Mouse (Mus musculus) midbrain, embryonic 16.5 days (tissue): ENCODE data around the gene Lima1. TPM values are rescaled to one million over a fixed set of nuclear protein-coding genes. Genes with fewer than 3 reads are reported as not detected.

Experiments used
- ATAC-seq: fragments of 200-750 bp; cut with Nextera tagmentation; 2 replicates; pipeline ENCODE4 v1.8.0; 2017; ENCODE audit warnings: moderate TSS enrichment
- H3K27ac ChIP-seq: fragments of 300-500 bp; sonication (generic); 2 replicates; pipeline ENCODE4 v1.5.1; 2014; ENCODE audit warnings: mild to moderate bottlenecking, low read length, mixed read lengths
- H3K27me3 ChIP-seq: fragments of 300-500 bp; sonication (generic); 2 replicates; pipeline ENCODE4 v1.6.1; 2014; ENCODE audit warnings: low read depth, low read length, mixed read lengths; ENCODE audit not compliant: control insufficient read depth, insufficient read depth
- H3K36me3 ChIP-seq: fragments of 300-500 bp; sonication (generic); 2 replicates; pipeline ENCODE4 v1.6.1; 2014; ENCODE audit warnings: mild to moderate bottlenecking, low read length, moderate library complexity, mixed read lengths; ENCODE audit not compliant: control insufficient read depth, insufficient read depth
- H3K4me1 ChIP-seq: fragments of 300-500 bp; sonication (generic); 2 replicates; pipeline ENCODE4 v1.6.1; 2014; ENCODE audit warnings: mild to moderate bottlenecking, low read length, mixed read lengths; ENCODE audit not compliant: control insufficient read depth, insufficient read depth
- H3K4me2 ChIP-seq: fragments of 300-500 bp; sonication (generic); 2 replicates; pipeline ENCODE4 v1.6.1; 2014; ENCODE audit warnings: mild to moderate bottlenecking, low read length, mixed read lengths
- H3K4me3 ChIP-seq: fragments of 300-500 bp; sonication (generic); 2 replicates; pipeline ENCODE4 v1.5.1; 2014; ENCODE audit warnings: low read depth, mild to moderate bottlenecking, low read length, moderate library complexity, mixed read lengths
- H3K9ac ChIP-seq: fragments of 300-500 bp; sonication (generic); 2 replicates; pipeline ENCODE4 v1.6.1; 2014; ENCODE audit warnings: low read depth, low read length, mixed read lengths
- H3K9me3 ChIP-seq: fragments of 300-500 bp; sonication (generic); replicated peaks from 2 replicates; pipeline ENCODE4 v1.6.1; 2014; ENCODE audit warnings: mild to moderate bottlenecking, low read length, mixed read lengths; ENCODE audit not compliant: control insufficient read depth, poor library complexity, severe bottlenecking
- WGBS: fragments of 180-500 bp; shearing (Covaris S2); extraction: QIAGEN DNeasy Blood & Tissue Kit; methylation state at CpG from one replicate; pipeline ENCODE4 v1.1.7; 2014; 5-methylcytosine and 5-hydroxymethylcytosine counted together
- polyA plus RNA-seq: library from polyadenylated mRNA; unstranded; fragments of >200 nt; fragmentation: Nextera tagmentation; extraction: Ambion mirVana; gene quantifications from 2 replicates; pipeline ENCODE4 v1.2.1, GENCODE M21; 2015

Gene Lima1
- polyA plus RNA-seq, 1 experiment from 2014 or later = 11.8 TPM

- Histone ChIP-seq H3K27ac (no peak overlapping the region), H3K9ac (no peak overlapping the region), H3K9me3 (no peaks in the 10 kb centered on the region), H3K4me1 (peaks cover 14% of the 10 kb centered on the region), H3K4me2 (no peak overlapping the region), H3K4me3 (no peak overlapping the region), H3K27me3 (no peaks in the 10 kb centered on the region), H3K36me3 (no peaks in the 10 kb centered on the region)
- ATAC-seq = no peak
- 90% methylated on average over 5 of the region's 5 CpGs for WGBS
These were observed 3.3 kb upstream of the Lima1 start for GRCm38 (mm10) chr15:99878541-99878940.

DNA sequence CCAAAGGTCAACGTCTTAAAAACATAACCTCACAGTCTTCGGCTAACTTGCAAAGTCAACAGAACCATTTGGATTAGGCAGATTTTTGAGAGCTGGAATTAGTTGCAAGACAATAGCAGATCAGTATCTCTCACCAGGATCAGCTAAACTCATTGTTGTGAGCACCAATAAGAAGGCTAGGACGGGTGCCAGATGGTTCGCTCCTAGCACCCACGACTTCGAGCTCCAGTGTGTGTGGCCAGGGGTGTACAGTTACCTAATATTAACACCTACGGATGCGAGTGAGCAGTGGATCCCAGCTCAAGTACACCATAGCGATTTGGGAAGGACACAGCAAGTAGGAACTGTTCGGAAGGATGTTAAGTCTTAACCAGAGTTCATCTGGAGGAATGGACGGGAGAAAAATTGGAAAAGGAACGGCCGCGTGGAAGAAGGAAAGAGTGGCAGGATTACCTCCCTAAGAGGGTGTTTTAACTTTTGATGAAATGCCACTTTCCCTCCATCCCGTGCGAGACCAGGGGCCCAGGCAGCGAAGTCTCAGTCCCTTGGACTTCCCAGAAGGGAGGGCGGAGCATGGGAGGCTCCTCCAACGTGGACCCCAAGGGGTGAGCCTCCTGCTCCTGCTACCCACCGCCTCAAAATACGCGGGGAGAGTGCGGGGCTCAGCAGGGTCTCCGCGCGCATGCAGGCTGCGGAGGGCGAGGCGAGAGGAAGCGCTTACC lies 483 bp downstream of the Lima1 start:
- peak; percentile 31 for ATAC-seq
- Histone ChIP-seq H3K9me3 (no peaks in the 10 kb centered on the region), H3K27ac (peak overlapping the region; percentile 37; the same call in 1 of the 2 replicates), H3K36me3 (no peaks in the 10 kb centered on the region), H3K4me1 (peaks cover 14% of the 10 kb centered on the region), H3K4me2 (peak overlapping the region; percentile 87), H3K4me3 (peak overlapping the region; percentile 77), H3K9ac (peak overlapping the region; percentile 80), H3K27me3 (no peaks in the 10 kb centered on the region)
- WGBS = 3% methylated on average over 28 of the region's 30 CpGs

- WGBS = 76% methylated on average over 3 of the region's 3 CpGs
- no peak overlapping the region for H3K27ac ChIP-seq
- ATAC-seq = no peak
- no peaks in the 10 kb centered on the region for H3K27me3 ChIP-seq
- H3K9ac ChIP-seq = no peak overlapping the region
- H3K36me3 ChIP-seq = no peaks in the 10 kb centered on the region
- H3K9me3 ChIP-seq = no peaks in the 10 kb centered on the region
- no peak overlapping the region for H3K4me2 ChIP-seq
- H3K4me1 ChIP-seq = peaks cover 14% of the 10 kb centered on the region
- no peak overlapping the region for H3K4me3 ChIP-seq
These were observed 2.7 kb downstream of the Lima1 start for GRCm38 (mm10) chr15:99872543-99872942.

DNA sequence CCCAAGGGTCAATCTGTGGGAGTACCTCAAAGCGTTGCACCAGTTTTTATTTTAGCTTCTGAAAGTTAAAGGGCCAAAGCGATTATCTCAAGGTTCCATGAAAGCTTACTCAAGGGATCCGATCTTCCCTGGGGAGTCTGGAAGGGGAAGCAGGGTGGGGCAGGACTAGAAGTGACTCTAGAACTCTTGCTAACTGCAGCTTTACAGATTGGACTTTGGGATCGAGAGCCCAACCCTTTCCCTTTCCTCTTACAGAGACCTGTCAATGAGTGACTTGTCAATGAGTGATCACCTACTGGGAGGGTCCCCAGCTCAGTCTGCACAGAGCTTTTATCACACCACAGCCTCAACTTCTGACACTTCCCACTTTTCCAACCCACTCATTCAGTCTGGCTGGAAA lies 7.6 kb downstream of the Lima1 start:
- 80% methylated on average over 4 of the region's 4 CpGs for WGBS
- no peaks in the 10 kb centered on the region for H3K27me3 ChIP-seq
- no peak overlapping the region for H3K4me2 ChIP-seq
- no peaks in the 10 kb centered on the region for H3K36me3 ChIP-seq
- no peaks in the 10 kb centered on the region for H3K4me1 ChIP-seq
- no peaks in the 10 kb centered on the region for H3K9me3 ChIP-seq
- ATAC-seq = no peak
- no peak overlapping the region for H3K9ac ChIP-seq
- no peak overlapping the region for H3K27ac ChIP-seq
- H3K4me3 ChIP-seq = no peak overlapping the region

DNA sequence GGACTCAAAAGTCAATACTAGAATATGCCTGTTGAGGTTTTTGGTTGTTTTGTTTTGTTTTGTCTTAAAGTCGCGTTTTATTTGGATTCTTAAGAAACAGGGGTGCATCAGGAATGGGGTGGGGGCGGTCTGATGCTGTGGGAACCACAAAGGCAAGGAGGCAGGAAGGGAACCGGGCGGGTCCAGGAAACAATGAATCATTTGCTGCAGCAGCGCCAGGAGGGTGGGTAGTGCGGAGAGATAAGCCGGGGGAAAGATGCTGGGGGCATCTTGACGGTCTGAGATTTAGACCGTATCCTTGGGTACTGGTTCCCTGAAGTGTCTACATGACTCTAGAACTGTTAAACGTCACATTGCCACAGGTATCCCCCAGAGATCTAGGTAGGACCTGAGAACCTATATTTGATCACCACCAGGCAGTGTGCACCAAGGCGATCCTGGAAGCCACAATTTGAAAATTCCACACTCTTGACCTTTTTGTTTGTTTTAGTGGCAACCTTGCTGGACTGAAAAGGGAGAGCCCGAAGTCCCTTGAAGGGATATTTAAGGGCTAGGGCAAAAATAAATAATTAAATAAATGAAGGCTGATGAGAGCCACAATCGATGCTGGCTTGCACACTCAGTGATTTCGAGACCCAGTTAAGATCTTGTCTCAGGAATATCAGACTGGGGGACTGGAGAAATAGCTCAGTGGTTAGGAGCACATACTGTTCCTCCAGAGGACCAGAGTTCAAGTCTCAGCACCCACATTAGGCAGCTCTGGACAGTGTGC lies 8.6 kb downstream of the Lima1 start:
- Histone ChIP-seq H3K9me3 (no peaks in the 10 kb centered on the region), H3K9ac (no peak overlapping the region), H3K36me3 (no peaks in the 10 kb centered on the region), H3K27ac (no peak overlapping the region), H3K4me1 (no peaks in the 10 kb centered on the region), H3K4me2 (no peak overlapping the region), H3K4me3 (no peak overlapping the region), H3K27me3 (no peaks in the 10 kb centered on the region)
- ATAC-seq = no peak
- 80% methylated on average over 15 of the region's 15 CpGs for WGBS

GRCm38 (mm10) chr15:99865942-99866341 lies 9.3 kb downstream of the Lima1 start:
- no peak overlapping the region for H3K4me3 ChIP-seq
- H3K9me3 ChIP-seq = no peaks in the 10 kb centered on the region
- H3K9ac ChIP-seq = no peak overlapping the region
- H3K4me2 ChIP-seq = no peak overlapping the region
- no peak for ATAC-seq
- no peaks in the 10 kb centered on the region for H3K36me3 ChIP-seq
- 56% methylated on average over 5 of the region's 5 CpGs for WGBS
- no peaks in the 10 kb centered on the region for H3K4me1 ChIP-seq
- H3K27ac ChIP-seq = no peak overlapping the region
- H3K27me3 ChIP-seq = no peaks in the 10 kb centered on the region

- Histone ChIP-seq H3K36me3 (no peaks in the 10 kb centered on the region), H3K27me3 (no peaks in the 10 kb centered on the region), H3K9ac (no peak overlapping the region), H3K4me2 (no peak overlapping the region), H3K9me3 (no peaks in the 10 kb centered on the region), H3K4me1 (no peaks in the 10 kb centered on the region), H3K4me3 (no peak overlapping the region), H3K27ac (no peak overlapping the region)
- ATAC-seq = no peak
- WGBS = 92% methylated on average over 20 of the region's 20 CpGs
These were observed 9.7 kb downstream of the Lima1 start for GRCm38 (mm10) chr15:99865494-99865941.

GRCm38 (mm10) chr15:99865046-99865445 lies 10.2 kb downstream of the Lima1 start:
- Histone ChIP-seq H3K4me1 (peaks cover 2% of the 10 kb centered on the region; the same call in 1 of the 2 replicates), H3K27ac (no peak overlapping the region), H3K4me3 (no peak overlapping the region), H3K4me2 (no peak overlapping the region), H3K9me3 (no peaks in the 10 kb centered on the region), H3K9ac (no peak overlapping the region), H3K27me3 (no peaks in the 10 kb centered on the region), H3K36me3 (no peaks in the 10 kb centered on the region)
- no peak for ATAC-seq
- WGBS = 84% methylated on average over 7 of the region's 7 CpGs

DNA sequence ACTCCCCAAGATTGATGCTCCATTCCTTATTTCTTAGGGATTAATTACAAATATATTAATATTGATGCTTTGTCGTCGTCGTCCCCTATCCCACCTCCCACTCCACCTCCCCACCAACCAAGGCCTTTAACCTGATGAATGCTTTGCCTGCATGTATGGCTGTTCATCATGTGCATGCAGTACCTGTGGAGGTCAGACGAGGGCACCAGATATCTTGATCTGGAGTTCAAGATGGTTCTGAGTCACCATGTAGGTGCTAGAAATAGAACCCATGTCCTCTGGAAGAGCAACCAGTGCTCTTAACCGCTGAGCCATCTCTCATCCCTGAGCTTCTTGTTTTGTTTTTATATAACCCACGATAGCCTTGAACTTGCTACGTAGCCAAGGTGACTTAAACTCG lies 11.5 kb downstream of the Lima1 start:
- H3K27me3 ChIP-seq = no peaks in the 10 kb centered on the region
- 97% methylated on average over 8 of the region's 8 CpGs for WGBS
- no peak overlapping the region for H3K4me2 ChIP-seq
- no peaks in the 10 kb centered on the region for H3K9me3 ChIP-seq
- no peak overlapping the region for H3K27ac ChIP-seq
- no peak for ATAC-seq
- peaks cover 6% of the 10 kb centered on the region; the same call in 1 of the 2 replicates for H3K4me1 ChIP-seq
- H3K9ac ChIP-seq = no peak overlapping the region
- no peak overlapping the region for H3K4me3 ChIP-seq
- H3K36me3 ChIP-seq = no peaks in the 10 kb centered on the region
